Mouse (Mus musculus) adrenal gland, postnatal 25 days (tissue): Measurements from ENCODE around the gene Asns. TPM values are rescaled to one million over a fixed set of nuclear protein-coding genes. Genes with fewer than 3 reads are reported as not detected.

Experiments used
- DNase-seq: peaks from one replicate; pipeline ENCODE4 v3.0.0; 2021; ENCODE audit warnings: mixed read lengths
- long read RNA-seq: library from polyadenylated mRNA; stranded (forward); transcript quantifications from one replicate; pipeline ENCODE4 v2.0.0, GENCODE M21; 2021
- total RNA-seq: library from RNA; stranded (reverse); gene quantifications from 2 replicates; pipeline ENCODE4 v1.2.3, GENCODE M21; 2021

Gene Asns
- 56.9 and 94.2 TPM in 2 replicates for total RNA-seq
- long read RNA-seq, transcript Asns-201 (12 exons, 2,001 nt), result major isoform, 43 of 51 reads
- long read RNA-seq, partial matches to known transcripts, result 4 of 51 reads
- long read RNA-seq, other reads (novel, unspliced or antisense), result 4 of 51 reads

DNA sequence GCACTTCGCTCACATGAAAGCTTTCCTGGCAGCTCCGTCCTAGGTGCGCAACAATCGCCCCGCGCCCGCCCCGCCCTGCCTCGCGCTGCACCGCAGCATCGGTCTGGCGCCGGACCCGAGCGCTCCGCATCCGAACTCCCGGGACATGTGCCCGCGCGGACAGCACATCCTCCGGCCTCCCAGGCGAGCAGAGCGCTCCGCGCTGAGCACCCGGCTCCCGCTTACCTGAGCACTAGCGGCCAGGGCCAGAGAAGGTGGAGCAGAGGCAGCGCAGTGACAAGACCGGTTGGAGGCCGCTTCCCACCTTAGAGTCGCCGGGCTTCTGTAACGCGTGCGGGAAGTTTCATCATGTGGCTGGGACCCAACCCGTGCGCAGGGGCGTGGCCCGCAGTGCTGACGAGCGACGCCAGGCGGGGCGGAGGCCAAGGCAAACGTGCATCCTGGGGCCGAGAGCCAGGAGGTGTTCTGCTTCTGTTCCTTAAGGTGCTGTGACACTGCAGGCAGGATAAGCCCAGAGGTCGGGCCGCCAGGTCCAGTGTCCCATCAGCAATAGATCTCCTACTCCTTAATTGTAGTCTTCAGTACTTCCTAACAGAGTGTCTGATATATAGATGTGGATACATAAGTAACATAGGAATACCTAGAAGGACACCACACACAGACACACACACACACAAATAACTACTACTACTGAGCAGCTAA is at the start of gene Asns:
Gene Asns, minus strand, starts transcription at position 371 of the 702 bp plus-strand sequence.
- DNase-seq, result peak; percentile 80

DNA sequence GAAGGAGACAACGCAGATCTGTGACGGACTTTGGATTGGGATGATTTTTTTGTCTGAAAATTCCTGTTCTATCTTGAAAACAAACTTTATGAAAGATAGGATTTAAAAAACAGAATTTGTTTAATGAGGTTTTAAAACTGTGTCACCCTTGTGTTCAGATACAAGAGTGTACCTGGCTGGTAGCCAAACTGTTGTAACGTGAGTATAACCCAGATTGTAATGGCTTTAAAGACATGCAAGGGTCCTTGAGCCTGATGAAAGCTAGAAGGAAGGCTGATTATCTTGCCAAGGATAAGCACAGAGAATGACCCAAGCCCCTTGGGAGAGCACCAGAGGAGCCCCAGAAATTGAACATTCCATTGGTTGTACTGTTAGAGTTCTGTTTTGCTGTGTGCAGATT is 48.7 kb upstream of the Asns start:
- no peak for DNase-seq

DNA sequence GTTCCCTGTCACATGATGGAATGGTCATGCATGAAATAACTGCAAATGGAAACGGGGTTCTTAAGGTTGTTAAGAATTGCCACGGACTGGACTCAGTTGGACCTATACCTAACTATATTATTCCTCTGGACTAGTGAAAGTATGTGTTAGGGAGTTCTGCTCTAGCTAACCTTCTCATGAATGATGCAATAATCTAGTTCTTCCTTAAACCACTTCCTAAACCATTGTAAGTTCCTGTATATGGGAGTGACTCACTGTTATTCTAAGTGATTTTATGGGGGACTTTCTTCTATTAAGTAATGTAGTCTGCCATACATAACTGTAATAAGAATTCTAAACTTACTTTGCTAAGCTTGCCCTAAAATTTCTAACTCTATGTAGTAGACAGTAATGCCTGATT is 44.8 kb upstream of the Asns start:
- no peak for DNase-seq

DNA sequence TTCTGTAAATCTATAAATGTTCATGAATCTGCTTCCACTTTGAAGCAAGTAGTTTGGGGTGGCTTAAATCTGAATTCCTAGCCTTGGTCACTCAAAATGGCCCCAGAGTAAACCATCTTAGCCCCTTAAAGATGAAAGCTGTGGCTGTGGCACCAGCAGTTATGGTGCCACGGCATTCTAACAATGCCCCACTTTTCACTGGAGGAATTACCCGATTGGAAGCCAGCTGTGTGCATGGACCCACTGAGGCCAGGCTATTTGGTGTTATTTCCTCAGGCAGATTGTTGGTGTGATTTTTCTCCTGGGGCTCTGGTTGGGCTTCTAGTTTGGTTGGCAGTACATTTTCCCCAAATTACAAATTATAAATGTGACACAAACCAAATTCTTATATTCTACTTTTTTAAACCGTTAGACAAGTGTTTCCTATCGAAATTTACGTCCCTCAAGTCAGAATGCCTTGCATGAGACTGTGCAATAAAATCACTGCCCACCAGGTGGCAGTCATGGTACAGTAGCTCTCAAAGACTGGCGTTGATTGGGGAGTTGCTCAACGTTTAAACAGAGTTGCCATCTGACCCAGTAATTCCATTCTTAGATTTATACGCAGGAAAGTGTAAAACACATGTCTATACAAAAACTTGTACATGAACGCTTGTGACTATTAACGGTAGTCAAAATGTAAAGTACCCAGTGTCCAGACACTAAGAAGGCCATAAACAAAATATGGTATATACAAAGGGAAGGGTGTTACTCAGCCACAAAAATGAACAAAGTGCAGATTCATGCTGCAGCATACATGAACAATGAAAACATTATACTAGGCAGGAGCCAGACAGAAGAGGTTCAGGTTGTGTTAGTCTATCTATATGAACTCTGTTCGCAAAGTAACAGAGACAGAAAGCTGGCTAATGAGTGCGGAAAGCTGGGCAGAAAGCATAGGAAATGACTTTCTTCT is 40.0 kb upstream of the Asns start:
- peak; percentile 88 for DNase-seq

DNA sequence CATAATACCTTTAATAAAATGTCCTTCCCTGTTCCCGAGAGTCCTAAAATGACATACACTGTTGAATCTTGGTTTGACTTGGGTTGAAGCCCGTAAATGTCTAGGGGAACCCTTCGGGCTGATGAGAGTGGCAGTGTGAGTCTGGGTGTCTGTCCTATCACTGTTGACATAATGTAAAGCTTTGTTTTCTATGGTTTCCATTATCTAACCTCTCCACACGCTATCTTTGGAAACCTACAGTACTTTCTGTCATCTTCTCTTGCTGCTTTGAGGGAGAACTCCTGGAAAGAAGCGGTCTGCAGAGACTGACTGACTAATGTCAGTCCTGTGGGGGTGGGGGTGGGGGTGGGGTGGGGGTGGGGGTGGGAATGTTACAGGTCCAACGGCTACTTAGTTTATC is 39.0 kb upstream of the Asns start:
- DNase-seq, result no peak

DNA sequence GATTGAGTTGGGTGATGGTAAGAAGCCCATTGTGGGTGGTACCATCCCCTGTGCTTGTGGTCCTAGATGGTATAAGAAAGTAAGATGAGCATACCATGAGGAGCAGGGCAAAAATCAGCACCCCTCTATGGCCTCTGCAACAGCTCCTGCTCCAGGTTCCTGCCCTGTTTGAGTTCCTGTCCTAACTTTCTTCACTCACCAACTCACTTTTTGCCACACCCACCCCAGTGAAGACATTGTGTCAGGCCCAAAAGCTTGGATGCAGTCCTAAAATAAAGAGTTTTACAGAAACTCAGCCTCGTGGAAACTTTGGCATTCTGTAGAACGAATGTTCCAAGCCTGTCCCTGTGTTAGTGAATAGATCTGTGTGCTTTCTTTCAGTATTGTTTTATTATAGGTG is 36.1 kb upstream of the Asns start:
- DNase-seq, result no peak

DNA sequence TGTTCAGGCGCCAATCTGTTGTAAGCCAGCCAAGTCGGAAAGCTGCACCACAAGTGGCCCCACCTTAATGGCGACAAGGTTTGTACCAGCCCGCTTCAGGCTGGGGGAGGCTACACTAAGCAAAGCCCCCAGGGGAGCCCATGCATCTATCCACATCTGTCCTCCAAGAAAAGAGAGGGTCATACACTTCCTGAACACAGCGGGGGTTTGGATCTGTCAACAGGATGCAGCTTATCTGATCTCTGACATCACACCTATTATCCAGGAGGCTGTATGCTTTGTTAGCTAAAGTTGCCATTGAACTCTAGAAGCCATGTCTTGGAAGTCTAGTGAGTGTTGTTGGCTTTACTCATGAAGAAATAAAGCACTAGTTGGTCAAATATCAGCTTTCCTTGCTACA is 35.2 kb upstream of the Asns start:
- DNase-seq, result no peak

DNA sequence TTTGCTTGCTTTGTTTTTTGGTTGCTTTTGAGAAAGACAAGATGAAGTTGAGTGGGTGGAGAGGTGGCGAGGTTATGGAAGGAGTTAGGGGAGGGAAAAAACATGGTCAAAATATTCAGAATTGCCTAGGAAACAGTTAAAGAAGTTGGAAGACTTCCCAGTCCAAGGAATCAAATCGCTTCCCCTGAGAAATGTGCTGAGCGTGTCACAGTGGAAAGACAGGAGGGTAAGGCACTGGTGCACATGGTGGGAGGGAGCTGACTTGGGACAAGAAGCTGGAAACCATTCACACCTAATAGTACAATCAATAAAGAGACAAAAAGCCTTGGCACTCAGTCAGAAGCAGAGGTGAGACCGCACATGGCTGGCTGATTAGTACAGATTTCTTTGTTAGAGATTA is 23.2 kb upstream of the Asns start:
- no peak for DNase-seq

DNA sequence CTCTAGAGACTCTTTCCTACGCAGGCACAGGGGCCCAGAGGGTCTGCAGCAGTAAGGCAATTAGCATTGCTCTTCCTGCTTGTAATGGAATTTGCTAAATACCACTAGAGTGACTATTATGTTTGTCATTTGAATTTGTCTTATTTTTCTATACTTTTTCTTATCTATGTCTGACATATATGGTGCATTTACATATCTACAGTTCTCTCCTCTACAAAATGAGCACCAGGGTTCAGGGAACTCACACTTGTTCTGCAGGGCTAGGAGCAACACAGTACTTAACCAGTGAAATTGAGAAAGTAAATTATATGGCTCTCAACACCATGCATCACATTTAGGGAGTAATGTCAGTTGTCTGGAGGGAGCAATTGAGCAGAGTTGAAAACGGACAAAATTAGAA is 21.2 kb upstream of the Asns start:
- DNase-seq, result no peak

DNA sequence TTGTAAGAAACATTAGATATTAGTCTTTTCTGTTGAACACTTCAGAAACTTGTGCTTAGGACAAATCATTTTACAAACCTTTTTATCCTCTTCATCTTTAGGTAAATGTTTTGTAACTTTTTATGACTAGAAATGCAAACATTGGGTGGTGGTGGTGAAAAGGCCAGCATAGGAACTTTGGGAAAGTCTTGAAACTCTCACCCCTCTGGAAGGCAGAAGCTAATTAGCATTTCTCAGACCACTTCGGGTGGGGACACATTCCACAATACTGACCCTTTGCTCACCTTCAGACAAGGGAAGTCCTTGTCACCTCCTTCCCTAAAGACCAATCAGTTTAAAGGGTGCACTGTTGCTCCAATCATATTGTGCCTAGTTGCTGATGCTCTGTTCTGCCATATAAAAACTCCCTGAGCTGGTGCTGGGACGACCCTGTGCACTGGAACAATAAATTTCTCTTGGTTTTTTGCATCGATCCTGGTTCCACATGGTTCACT is 18.8 kb upstream of the Asns start:
- DNase-seq, result no peak

DNA sequence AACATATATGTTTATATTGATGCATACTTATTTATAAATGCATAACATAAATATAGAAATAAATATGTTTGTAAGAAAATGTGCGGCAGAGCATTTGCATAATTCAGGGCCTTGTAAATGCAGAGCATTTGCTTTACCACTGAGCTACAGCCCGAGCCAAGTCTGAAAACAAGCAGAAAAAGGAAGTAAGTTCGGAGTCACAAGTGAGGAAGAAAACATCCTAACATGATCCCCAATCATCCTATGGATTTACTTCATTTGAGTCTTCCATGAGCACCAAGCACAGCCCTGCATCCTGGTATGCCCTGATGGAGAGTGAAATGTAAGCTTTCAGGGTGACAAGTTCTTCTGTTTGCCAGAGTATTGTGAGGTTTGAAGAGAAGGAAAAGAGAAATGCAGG is 15.2 kb upstream of the Asns start:
- DNase-seq, result no peak

DNA sequence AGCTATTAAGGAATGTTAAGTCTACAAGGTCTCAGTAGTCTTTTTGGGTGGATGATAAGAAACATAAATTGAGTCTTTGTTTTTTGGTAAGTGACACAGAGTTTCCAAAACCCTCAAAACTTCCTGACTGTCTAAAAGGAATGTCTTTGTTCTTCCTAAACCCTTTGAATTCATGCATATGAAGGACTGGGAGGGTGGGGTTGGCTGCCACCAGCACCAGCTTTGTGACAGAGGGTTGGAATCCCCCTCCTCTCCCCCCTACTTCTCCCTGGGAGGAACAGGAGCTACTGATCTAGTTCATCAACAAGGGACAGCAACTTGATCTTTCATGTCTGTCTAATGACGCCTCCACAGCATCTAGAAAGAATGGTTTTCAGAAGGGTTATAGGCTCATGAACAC is 13.7 kb upstream of the Asns start:
- no peak for DNase-seq

DNA sequence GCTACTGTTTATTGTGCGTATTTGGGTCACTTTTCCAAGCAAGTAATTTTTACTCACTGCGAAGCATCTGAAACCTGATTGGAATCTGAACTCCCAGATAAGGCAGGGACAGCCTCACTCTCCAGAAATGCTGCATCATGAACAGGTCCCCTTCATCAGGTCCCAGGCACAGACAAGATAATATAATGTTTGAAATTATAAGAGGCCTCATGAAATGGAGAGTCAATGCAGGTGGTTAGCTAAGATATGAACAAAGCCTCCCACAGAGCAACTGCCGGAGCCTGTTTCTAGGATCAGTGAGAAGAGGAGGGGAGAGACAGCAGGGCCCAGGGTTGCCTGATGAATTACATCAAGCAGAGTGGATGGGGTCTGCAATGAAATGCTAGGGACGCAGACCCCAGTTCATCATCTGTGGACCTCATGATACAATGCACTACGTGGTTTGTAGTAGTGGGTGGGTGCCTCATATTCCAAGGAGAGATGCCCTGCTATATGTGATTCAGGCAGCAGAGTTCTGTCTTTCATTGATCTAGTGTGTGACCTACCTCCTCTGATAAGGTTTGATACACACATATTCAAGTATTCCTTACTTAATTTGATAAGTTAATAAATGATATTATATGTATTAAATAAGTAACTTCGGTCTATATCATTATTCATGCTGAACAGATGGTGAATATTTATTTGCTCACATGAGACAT is 5.1 kb upstream of the Asns start:
- DNase-seq, result no peak

DNA sequence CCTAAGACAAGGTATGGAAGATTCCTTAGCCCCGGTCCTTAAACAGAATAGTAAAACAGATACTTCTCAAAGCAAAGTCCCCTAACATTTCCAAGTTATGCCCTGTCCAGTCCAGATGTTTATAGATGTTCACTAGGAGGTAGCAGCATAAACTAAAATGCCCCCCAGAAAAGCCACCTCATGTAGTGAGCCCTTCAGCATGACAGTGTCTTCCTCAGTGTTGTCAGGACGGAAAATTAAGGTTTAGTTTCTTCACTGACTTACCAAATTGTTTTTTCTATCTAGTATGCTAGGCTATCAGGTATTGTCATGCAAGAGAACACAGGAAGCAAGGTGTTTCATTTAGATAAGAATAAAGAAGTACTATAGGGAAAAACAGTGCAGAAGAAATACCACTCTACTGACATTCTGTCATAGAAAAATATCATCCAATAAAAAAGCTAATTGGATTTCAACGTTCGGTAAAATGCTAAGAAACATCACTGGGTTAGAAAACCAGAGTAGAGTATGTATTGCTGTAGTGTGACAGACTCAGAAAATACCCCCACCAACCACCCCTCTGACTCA is 4.1 kb upstream of the Asns start:
- DNase-seq, result no peak

DNA sequence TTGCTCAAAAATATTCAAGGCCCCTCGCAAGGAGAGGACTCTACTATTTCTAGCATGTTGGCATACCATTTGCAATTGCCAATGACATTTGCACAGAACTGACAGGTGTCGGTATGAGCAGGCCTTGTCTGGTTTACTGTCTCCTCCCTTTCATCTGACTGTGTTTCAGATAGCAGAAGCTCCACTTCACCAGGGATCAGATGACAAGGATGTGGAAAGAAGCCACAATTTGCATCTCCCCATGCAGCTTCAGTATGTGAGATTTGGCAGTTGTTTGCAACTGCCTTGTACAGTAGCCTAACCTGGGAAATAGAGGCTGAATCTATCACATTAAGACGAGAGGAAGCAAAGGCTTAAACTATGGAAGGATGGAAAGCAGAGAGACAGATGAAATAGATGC is 3.6 kb upstream of the Asns start:
- DNase-seq, result no peak

DNA sequence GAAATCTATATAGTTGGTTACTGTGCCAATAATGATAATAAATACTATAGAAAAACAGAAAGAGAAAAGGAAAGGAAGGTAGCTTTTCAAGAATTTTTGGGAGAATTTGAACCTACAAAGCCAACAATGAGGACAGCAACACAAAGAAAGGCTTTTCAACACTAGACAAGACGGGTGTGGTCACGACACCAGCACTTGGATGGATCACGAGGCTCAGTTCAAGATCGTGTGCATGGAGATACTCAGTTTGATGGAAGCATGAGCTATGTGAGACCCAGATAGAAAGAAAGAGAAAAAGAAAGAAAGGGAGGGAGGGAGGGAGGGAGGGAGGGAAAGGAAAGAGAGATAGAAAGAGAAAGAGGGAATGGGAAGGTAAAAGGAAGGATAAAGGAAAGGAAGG is 2.8 kb upstream of the Asns start:
- no peak for DNase-seq

DNA sequence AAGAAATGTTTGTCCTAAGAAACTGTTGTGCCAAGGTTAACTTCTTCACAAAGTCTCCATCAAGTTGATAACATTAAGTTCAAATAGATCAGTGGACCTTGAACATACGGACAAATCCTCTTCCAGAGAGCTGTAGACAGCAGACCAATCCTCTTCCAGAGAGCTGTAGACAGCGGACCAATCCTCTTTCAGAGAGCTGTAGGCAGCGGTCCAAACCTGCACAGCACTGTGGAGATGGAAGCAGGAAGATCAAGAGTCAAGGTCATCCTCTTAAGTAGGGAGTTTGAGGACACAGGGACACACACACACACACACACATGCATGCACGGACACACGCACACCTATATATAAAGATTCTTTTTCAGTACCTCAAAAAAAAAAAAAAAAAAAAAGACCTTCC is 612 bp upstream of the Asns start:
- no peak for DNase-seq

DNA sequence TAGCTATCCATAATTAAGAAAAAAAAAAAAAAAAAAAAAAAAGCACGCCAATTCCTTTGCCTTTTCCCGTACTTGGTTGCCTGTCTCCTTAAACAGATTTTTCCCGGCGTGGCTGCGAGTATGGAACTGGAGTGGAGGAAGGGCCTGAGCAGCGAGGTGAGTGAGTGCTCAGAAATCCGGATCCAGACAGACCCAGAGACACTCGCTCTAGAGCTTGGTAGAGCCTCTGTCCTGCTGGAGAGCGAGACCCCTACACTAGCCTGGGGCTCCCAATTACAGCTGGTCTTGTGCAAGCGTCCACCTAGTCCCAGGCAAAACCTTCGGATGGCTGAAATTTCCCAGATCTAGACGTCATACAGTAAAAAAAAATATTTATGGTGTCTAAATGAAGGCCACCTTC is 603 bp downstream of the Asns start:
- peak; percentile 6 for DNase-seq

DNA sequence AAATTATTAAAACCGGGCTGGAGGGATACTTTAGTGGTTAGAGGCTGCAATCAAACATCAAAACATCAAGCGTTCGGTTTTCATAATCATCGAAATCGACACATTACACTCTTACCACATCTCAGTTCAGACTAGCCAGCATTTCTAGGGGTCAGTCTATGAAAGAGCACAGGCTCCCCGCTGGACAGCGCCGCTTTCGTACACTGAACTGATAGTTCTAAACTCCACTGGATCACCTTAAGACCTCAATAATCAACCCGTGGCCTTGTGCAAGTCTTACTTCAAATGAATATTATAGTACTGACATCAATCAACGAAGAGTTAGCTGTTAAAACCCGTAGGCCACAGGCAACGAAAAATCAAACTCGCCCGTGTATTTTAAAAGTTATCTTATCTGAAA is 1.0 kb downstream of the Asns start:
- DNase-seq, result no peak

DNA sequence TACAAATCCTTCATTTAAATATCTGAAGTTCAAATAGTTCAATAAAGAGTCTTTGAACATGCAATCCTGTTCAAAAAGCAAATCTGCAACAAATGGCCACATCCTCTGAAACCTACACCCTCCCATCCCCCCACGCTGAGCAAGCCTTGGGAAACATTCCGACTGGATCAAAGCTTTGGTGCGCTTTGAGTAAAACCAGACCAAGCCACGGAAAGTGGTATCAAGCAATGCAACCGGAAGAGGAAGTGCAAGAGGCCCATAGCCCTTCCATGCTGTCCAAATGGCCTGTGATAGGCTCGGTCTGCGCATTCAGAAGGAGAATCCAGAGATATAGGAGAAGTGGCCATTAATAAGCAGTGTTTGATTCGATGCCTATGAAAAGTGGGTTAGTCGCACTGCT is 2.6 kb downstream of the Asns start:
- no peak for DNase-seq

DNA sequence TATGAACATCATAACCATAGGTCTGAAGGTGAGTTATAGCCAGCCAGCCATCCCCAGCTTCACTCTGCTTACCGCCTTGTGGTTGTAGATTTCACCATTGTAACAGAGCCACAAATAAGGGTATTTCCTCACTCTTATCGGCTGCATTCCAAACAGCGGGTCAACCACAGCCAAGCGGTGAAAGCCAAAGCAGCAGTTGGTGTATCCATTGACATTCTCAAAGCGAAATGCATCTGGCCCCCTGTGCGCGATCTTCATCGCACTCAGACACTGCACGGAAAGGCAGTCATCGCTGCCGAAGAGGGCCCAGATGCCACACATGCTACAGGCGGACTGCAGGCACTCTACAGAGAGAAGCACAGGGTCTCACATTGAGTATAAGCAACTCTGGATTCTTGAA is 3.9 kb downstream of the Asns start:
- DNase-seq, result peak; percentile 4

DNA sequence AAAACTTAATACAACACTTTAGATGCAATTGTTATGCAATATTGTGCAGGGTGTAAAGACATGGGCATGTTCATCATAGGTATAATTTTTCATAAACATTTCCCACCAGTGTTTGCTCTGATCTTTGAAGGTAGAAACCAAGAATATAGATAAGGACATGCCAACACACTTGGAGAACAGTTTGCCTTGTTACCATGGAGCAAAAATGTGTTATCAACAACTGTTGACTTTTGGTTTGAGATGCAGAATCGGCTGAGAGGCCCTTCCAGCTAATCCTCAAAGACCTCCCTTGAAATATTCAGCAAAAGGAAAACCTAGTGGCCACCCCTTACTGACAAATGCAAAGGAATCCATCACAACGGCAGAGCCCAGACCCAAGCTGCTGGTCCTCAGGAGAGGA is 7.0 kb downstream of the Asns start:
- DNase-seq, result no peak
